Comparison of ENCODE assay signal across 11 mouse cellular contexts in the genomic region with DNA sequence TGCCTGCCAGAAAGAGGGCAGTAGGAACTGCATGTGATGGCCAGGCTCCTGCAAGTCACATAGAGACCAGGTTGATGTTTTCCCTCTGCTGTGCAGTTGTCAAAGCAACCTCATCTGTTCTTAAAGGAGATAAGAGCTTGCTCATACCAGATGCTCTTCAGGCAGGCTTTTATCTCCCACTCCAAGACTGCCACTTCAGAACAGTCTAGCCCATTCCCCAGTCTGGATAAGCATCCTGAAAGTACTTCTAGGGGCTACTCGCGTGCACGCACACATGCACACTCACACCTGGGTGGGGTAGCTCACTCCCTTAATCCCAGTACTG.
DNase-seq lines count a peak whose midpoint lies in the region; ATAC-seq and TF ChIP-seq lines count a peak whose summit lies in the region.
"Had no signal": no experiment of that assay in that cellular context is flagged by ENCODE, and none has a peak within 500 bp of the region (broad histone marks: within the 10 kb centered on the region; RNA-seq: fewer than 3 reads in every experiment).

No protein-coding gene starts in this region.

- no peak for TF ChIP-seq EP300 in stomach, postnatal 0 days (optimal IDR thresholded peaks at IDR 0.05)

- H3K4me2 ChIP-seq in heart, embryonic 13.5 days: peak overlapping the region; percentile 23
- no peak overlapping the region for H3K4me2 ChIP-seq in stomach, embryonic 14.5 days (replicated peaks; ENCODE audit: low read depth, low read length)
- no peak overlapping the region for H3K4me2 ChIP-seq in stomach, postnatal 0 days (replicated peaks; ENCODE audit: low read depth)
- H3K4me2 ChIP-seq in kidney, embryonic 14.5 days (replicated peaks; ENCODE audit: low read depth, low read length): no peak overlapping the region

- peak overlapping the region; percentile 62 for H3K27ac ChIP-seq in heart, embryonic 13.5 days (replicated peaks)
- H3K27ac ChIP-seq in stomach, embryonic 14.5 days (ENCODE audit: low read length): no peak overlapping the region; the same call in 1 of the 2 replicates
- H3K27ac ChIP-seq in stomach, postnatal 0 days (replicated peaks): no peak overlapping the region
- no peak overlapping the region for H3K27ac ChIP-seq in kidney, embryonic 14.5 days (ENCODE audit: low read depth, low read length)
- H3K27ac ChIP-seq: macrophage had no signal

- H3K36me3 ChIP-seq in heart, embryonic 13.5 days: no peaks in the 10 kb centered on the region
- H3K36me3 ChIP-seq in stomach, embryonic 14.5 days (ENCODE audit: control insufficient read depth, insufficient read depth, low read length): no peaks in the 10 kb centered on the region
- no peaks in the 10 kb centered on the region for H3K36me3 ChIP-seq in stomach, postnatal 0 days (ENCODE audit: control insufficient read depth, insufficient read depth, low read length)
- H3K36me3 ChIP-seq in kidney, embryonic 14.5 days (ENCODE audit: control insufficient read depth, insufficient read depth, low read length): no peaks in the 10 kb centered on the region

- TF ChIP-seq CTCF in stomach, postnatal 0 days (IDR thresholded peaks at IDR 0.05; ENCODE audit: low read depth): no peak

- no peak overlapping the region for H3K4me3 ChIP-seq in heart, embryonic 13.5 days
- no peak overlapping the region for H3K4me3 ChIP-seq in stomach, embryonic 14.5 days (ENCODE audit: low read depth, low read length)
- no peak overlapping the region for H3K4me3 ChIP-seq in stomach, postnatal 0 days (ENCODE audit: low read depth, low read length)
- no peak overlapping the region for H3K4me3 ChIP-seq in kidney, embryonic 14.5 days (ENCODE audit: low read length)

- H3K9me3 ChIP-seq in heart, embryonic 13.5 days: no peaks in the 10 kb centered on the region
- no peaks in the 10 kb centered on the region for H3K9me3 ChIP-seq in stomach, embryonic 14.5 days (ENCODE audit: control insufficient read depth, low read depth, low read length)
- H3K9me3 ChIP-seq in stomach, postnatal 0 days (ENCODE audit: control insufficient read depth, low read length): no peaks in the 10 kb centered on the region
- no peaks in the 10 kb centered on the region for H3K9me3 ChIP-seq in kidney, embryonic 14.5 days (ENCODE audit: control insufficient read depth, low read length)

- DNase-seq in heart, postnatal 4 days: no peak
- no peak for DNase-seq in stomach, postnatal 0 days (ENCODE audit: low spot score)
- peak; percentile 69 for DNase-seq in liver
- no peak for DNase-seq in cerebellum, adult 8-10 months
- DNase-seq: kidney, postnatal 36 days; right cerebral cortex, adult 18-20 months had no signal

- peak overlapping the region; percentile 42 for H3K9ac ChIP-seq in heart, embryonic 13.5 days
- no peak overlapping the region for H3K9ac ChIP-seq in stomach, embryonic 14.5 days (replicated peaks; ENCODE audit: low read depth, low read length)
- no peak overlapping the region for H3K9ac ChIP-seq in stomach, postnatal 0 days (ENCODE audit: low read length)
- no peak overlapping the region for H3K9ac ChIP-seq in kidney, embryonic 14.5 days (ENCODE audit: low read depth, low read length)

- peaks cover 80% of the 10 kb centered on the region for H3K4me1 ChIP-seq in heart, embryonic 13.5 days
- peaks cover 20% of the 10 kb centered on the region for H3K4me1 ChIP-seq in stomach, embryonic 14.5 days (ENCODE audit: control insufficient read depth, insufficient read depth, low read length)
- peaks cover 7% of the 10 kb centered on the region; the same call in 1 of the 2 replicates for H3K4me1 ChIP-seq in stomach, postnatal 0 days (replicated peaks; ENCODE audit: control insufficient read depth, insufficient read depth)
- H3K4me1 ChIP-seq in kidney, embryonic 14.5 days (ENCODE audit: control insufficient read depth, insufficient read depth, low read length): peaks cover 15% of the 10 kb centered on the region; the same call in 1 of the 2 replicates

- H3K27me3 ChIP-seq in heart, embryonic 13.5 days (replicated peaks): no peaks in the 10 kb centered on the region
- no peaks in the 10 kb centered on the region for H3K27me3 ChIP-seq in stomach, embryonic 14.5 days (ENCODE audit: control insufficient read depth, insufficient read depth, low read length)
- no peaks in the 10 kb centered on the region for H3K27me3 ChIP-seq in stomach, postnatal 0 days (ENCODE audit: control insufficient read depth, insufficient read depth, low read length)
- H3K27me3 ChIP-seq in kidney, embryonic 14.5 days (ENCODE audit: control insufficient read depth, insufficient read depth, low read length): no peaks in the 10 kb centered on the region

- no peak for ATAC-seq in heart, embryonic 13.5 days (ENCODE audit: extremely low read depth, insufficient number of reproducible peaks, low FRiP score, low TSS enrichment)
- ATAC-seq in stomach, embryonic 14.5 days (ENCODE audit: insufficient number of reproducible peaks, insufficient read depth, low FRiP score, low read depth): peak; percentile 50; the same call in 1 of the 2 replicates
- ATAC-seq in stomach, postnatal 0 days (ENCODE audit: low FRiP score, low TSS enrichment): no peak
- ATAC-seq in inflammation-experienced regulatory T-cells, adult 6 months: no peak
- no peak for ATAC-seq in kidney, embryonic 14.5 days (ENCODE audit: low FRiP score, low TSS enrichment)

- 11% methylated on average over 3 of the region's 3 CpGs for WGBS in heart, embryonic 13.5 days
- 56% methylated on average over 3 of the region's 3 CpGs for WGBS in stomach, embryonic 14.5 days
- 55% methylated on average over 3 of the region's 3 CpGs for WGBS in stomach, postnatal 0 days
- 79% methylated on average over 3 of the region's 3 CpGs for WGBS in kidney, embryonic 14.5 days
